8 mouse cellular contexts compared by ENCODE assay signal in genomic region chr2:146834064-146834313, GRCm38 (mm10). TPM values are rescaled to one million over a fixed set of nuclear protein-coding genes. Genes with fewer than 3 reads are reported as not detected.
DNase-seq lines count a peak whose midpoint lies in the region; ATAC-seq and TF ChIP-seq lines count a peak whose summit lies in the region.
"Had no signal": no experiment of that assay in that cellular context is flagged by ENCODE, and none has a peak within 500 bp of the region (broad histone marks: within the 10 kb centered on the region; RNA-seq: fewer than 3 reads in every experiment).

No protein-coding gene starts in this region.

- peaks cover 22% of the 10 kb centered on the region for H3K4me1 ChIP-seq in forebrain, embryonic 11.5 days (replicated peaks; ENCODE audit: control insufficient read depth, insufficient read depth, low read length)
- H3K4me1 ChIP-seq in intestine, embryonic 15.5 days (replicated peaks), result peaks cover 10% of the 10 kb centered on the region
- peaks cover 15% of the 10 kb centered on the region; the same call in 1 of the 2 replicates for H3K4me1 ChIP-seq in olfactory bulb, adult 2 months (ENCODE audit: control insufficient read depth, insufficient read depth, low read length)
- no peaks in the 10 kb centered on the region for H3K4me1 ChIP-seq in liver, postnatal 0 days (ENCODE audit: insufficient read depth)

- H3K4me3 ChIP-seq in forebrain, embryonic 11.5 days (ENCODE audit: low read depth, low read length), result peak overlapping the region; percentile 3; the same call in 1 of the 2 replicates
- H3K4me3 ChIP-seq in intestine, embryonic 15.5 days (replicated peaks), result no peak overlapping the region
- H3K4me3 ChIP-seq in olfactory bulb, adult 2 months (ENCODE audit: insufficient read depth, low read depth, low read length), result peak overlapping the region; percentile 32
- no peak overlapping the region for H3K4me3 ChIP-seq in liver, postnatal 0 days (ENCODE audit: low read depth, low read length)

- H3K27me3 ChIP-seq in forebrain, embryonic 11.5 days (ENCODE audit: control insufficient read depth, insufficient read depth, low read length), result peaks cover 79% of the 10 kb centered on the region
- peaks cover 71% of the 10 kb centered on the region for H3K27me3 ChIP-seq in intestine, embryonic 15.5 days (replicated peaks)
- peaks cover 79% of the 10 kb centered on the region for H3K27me3 ChIP-seq in liver, postnatal 0 days (ENCODE audit: insufficient read depth, low read length)

- ATAC-seq in forebrain, embryonic 11.5 days (replicated peaks; ENCODE audit: low FRiP score), result no peak
- no peak for ATAC-seq in intestine, embryonic 15.5 days
- no peak for ATAC-seq in liver, postnatal 0 days

- TF ChIP-seq POLR2A in olfactory bulb, adult 2 months (IDR thresholded peaks at IDR 0.05; ENCODE audit: insufficient read depth, low read depth, low read length), result no peak

- DNase-seq in left cerebral cortex, postnatal 4 days, result peak; percentile 17
- no peak for DNase-seq in left cerebral cortex, adult 9 months (ENCODE audit: low spot score in 2 of 2)
- DNase-seq in forebrain, embryonic 11.5 days (ENCODE audit: low spot score), result no peak
- DNase-seq in right cerebral cortex, postnatal 10 days (ENCODE audit: low spot score in 2 of 2), result no peak
- no peak for DNase-seq in liver, postnatal 0 days
- DNase-seq: cerebellum, adult 9-10 months had no signal

- TF ChIP-seq CTCF in olfactory bulb, adult 2 months (IDR thresholded peaks at IDR 0.05; ENCODE audit: insufficient read depth, low read depth, low read length), result no peak
- no peak for TF ChIP-seq CTCF in liver, postnatal 0 days (IDR thresholded peaks at IDR 0.05; ENCODE audit: low read depth)

- peak overlapping the region; percentile 34; the same call in 1 of the 2 replicates for H3K4me2 ChIP-seq in forebrain, embryonic 11.5 days (ENCODE audit: low read depth, low read length, severe bottlenecking)
- H3K4me2 ChIP-seq in intestine, embryonic 15.5 days (replicated peaks), result peak overlapping the region; percentile 39
- H3K4me2 ChIP-seq in liver, postnatal 0 days (ENCODE audit: low read depth, low read length), result no peak overlapping the region

- TF ChIP-seq EP300 in liver, postnatal 0 days (IDR thresholded peaks at IDR 0.05; ENCODE audit: low read depth), result no peak

- intact Hi-C loops in left cerebral cortex, postnatal 4 days (cut with DNase I), result loop anchor here (10.0 kb wide), 3 partner anchors 199 to 1211 kb away; partner anchors contain the start of gene Foxa2

- under 1% methylated on average over 5 of the region's 5 CpGs for WGBS in forebrain, embryonic 11.5 days
- WGBS in intestine, embryonic 15.5 days, result 0% methylated on average over 5 of the region's 5 CpGs
- 2% methylated on average over 5 of the region's 5 CpGs for WGBS in olfactory bulb, adult 2 months
- 2% methylated on average over 5 of the region's 5 CpGs for WGBS in liver, postnatal 0 days (ENCODE audit: insufficient replicate concordance)

- H3K9ac ChIP-seq in forebrain, embryonic 11.5 days (ENCODE audit: low read length), result no peak overlapping the region
- no peak overlapping the region for H3K9ac ChIP-seq in intestine, embryonic 15.5 days
- no peak overlapping the region for H3K9ac ChIP-seq in liver, postnatal 0 days (replicated peaks)

- H3K36me3 ChIP-seq in forebrain, embryonic 11.5 days (ENCODE audit: control insufficient read depth, insufficient read depth, low read length), result no peaks in the 10 kb centered on the region
- no peaks in the 10 kb centered on the region for H3K36me3 ChIP-seq in intestine, embryonic 15.5 days
- H3K36me3 ChIP-seq in liver, postnatal 0 days (replicated peaks; ENCODE audit: insufficient read depth, low read length), result no peaks in the 10 kb centered on the region

- H3K9me3 ChIP-seq in forebrain, embryonic 11.5 days (ENCODE audit: control insufficient read depth, low read length), result no peaks in the 10 kb centered on the region
- no peaks in the 10 kb centered on the region for H3K9me3 ChIP-seq in intestine, embryonic 15.5 days
- H3K9me3 ChIP-seq in liver, postnatal 0 days (ENCODE audit: low read length), result no peaks in the 10 kb centered on the region

- peak overlapping the region; percentile 71 for H3K27ac ChIP-seq in forebrain, embryonic 11.5 days (ENCODE audit: low read depth, low read length)
- H3K27ac ChIP-seq in intestine, embryonic 15.5 days, result no peak overlapping the region
- no peak overlapping the region for H3K27ac ChIP-seq in olfactory bulb, adult 2 months (ENCODE audit: insufficient read depth, low read depth, low read length)
- H3K27ac ChIP-seq in liver, postnatal 0 days (ENCODE audit: low read depth), result no peak overlapping the region

RNA-seq across cellular contexts. Expression of gene Kiz, which starts 21.7 kb away (rescaled TPM):
- 10 to 100 TPM; 10.3 to 12.3 TPM for total RNA-seq in left cerebral cortex, postnatal 4 days (2021)
- polyA plus RNA-seq in forebrain, embryonic 11.5 days (2014; fragmentation: Nextera tagmentation; extraction: Ambion mirVana), result 28.2 and 29.7 TPM in 2 replicates
- polyA plus RNA-seq in intestine, embryonic 15.5 days (2015; fragmentation: Nextera tagmentation; extraction: Ambion mirVana), result 22.2 and 24.2 TPM in 2 replicates
- not detected in 2 replicates for polyA plus RNA-seq in olfactory bulb, adult 2 months (2012; ENCODE audit: insufficient read depth, insufficient read length, low replicate concordance, missing spikeins)
- 8.2 and 8.5 TPM in 2 replicates for polyA plus RNA-seq in liver, postnatal 0 days (2015; fragmentation: Nextera tagmentation; extraction: Ambion mirVana)

Comparison
In these comparisons a context has a peak if more than half of its experiments do, and no peak if none do; other contexts are left out.
1. H3K4me3 ChIP-seq: peak in forebrain, embryonic 11.5 days (single experiment) and olfactory bulb, adult 2 months (single experiment); none in intestine, embryonic 15.5 days (single experiment) and liver, postnatal 0 days (single experiment).